Mouse (Mus musculus): ENCODE data around the gene Bach2.

The Bach2 gene

GRCm38 (mm10) chr4:32250333-32251004 lies 11.9 kb downstream of the Bach2 start:
- DNase-seq (ENCODE audit: low spot score): peak; percentile 48

- DNase-seq (ENCODE audit: low spot score): no peak
Observed at GRCm38 (mm10) chr4:32251005-32251365, 12.4 kb downstream of the Bach2 start.

- DNase-seq (ENCODE audit: low spot score): no peak
Observed at GRCm38 (mm10) chr4:32251946-32252672, 13.5 kb downstream of the Bach2 start.

- no peak for DNase-seq (ENCODE audit: low spot score)
Observed at GRCm38 (mm10) chr4:32257686-32258085, 19.1 kb downstream of the Bach2 start.

GRCm38 (mm10) chr4:32258093-32258492 lies 19.5 kb downstream of the Bach2 start:
- DNase-seq (ENCODE audit: low spot score): no peak

GRCm38 (mm10) chr4:32258596-32258995 lies 20.0 kb downstream of the Bach2 start:
- no peak for DNase-seq (ENCODE audit: low spot score)

- no peak for DNase-seq (ENCODE audit: low spot score)
Observed at GRCm38 (mm10) chr4:32260909-32261308, 22.3 kb downstream of the Bach2 start.

- no peak for DNase-seq (ENCODE audit: low spot score)
Observed at GRCm38 (mm10) chr4:32262825-32263684, 24.5 kb downstream of the Bach2 start.

GRCm38 (mm10) chr4:32263685-32264038 lies 25.1 kb downstream of the Bach2 start:
- DNase-seq (ENCODE audit: low spot score): no peak

- no peak for DNase-seq (ENCODE audit: low spot score)
Observed at GRCm38 (mm10) chr4:32264892-32265291, 26.3 kb downstream of the Bach2 start.

- DNase-seq (ENCODE audit: low spot score): no peak
Observed at GRCm38 (mm10) chr4:32266731-32267130, 28.1 kb downstream of the Bach2 start.

- DNase-seq (ENCODE audit: low spot score): no peak
Observed at GRCm38 (mm10) chr4:32268042-32268441, 29.4 kb downstream of the Bach2 start.

- DNase-seq (ENCODE audit: low spot score): no peak
Observed at GRCm38 (mm10) chr4:32272398-32272797, 33.8 kb downstream of the Bach2 start.

- no peak for DNase-seq (ENCODE audit: low spot score)
Observed at GRCm38 (mm10) chr4:32274776-32275294, 36.2 kb downstream of the Bach2 start.

- no peak for DNase-seq (ENCODE audit: low spot score)
Observed at GRCm38 (mm10) chr4:32279842-32280241, 41.2 kb downstream of the Bach2 start.

- DNase-seq (ENCODE audit: low spot score): no peak
Observed at GRCm38 (mm10) chr4:32280401-32280800, 41.8 kb downstream of the Bach2 start.

- DNase-seq (ENCODE audit: low spot score): no peak
Observed at GRCm38 (mm10) chr4:32281306-32281705, 42.7 kb downstream of the Bach2 start.

GRCm38 (mm10) chr4:32286405-32286804 lies 47.8 kb downstream of the Bach2 start:
- no peak for DNase-seq (ENCODE audit: low spot score)

GRCm38 (mm10) chr4:32288036-32288860 lies 49.6 kb downstream of the Bach2 start:
- DNase-seq (ENCODE audit: low spot score): no peak

GRCm38 (mm10) chr4:32289845-32290244 lies 51.2 kb downstream of the Bach2 start:
- no peak for DNase-seq (ENCODE audit: low spot score)

- DNase-seq (ENCODE audit: low spot score): no peak
Observed at GRCm38 (mm10) chr4:32291406-32291805, 52.8 kb downstream of the Bach2 start.

Data from c-Kit-positive CD71-positive TER-119-positive erythroid progenitor cells, embryonic 14.5 days (primary cell).